Comparison of ENCODE assay signal across 19 mouse cellular contexts in the genomic region with DNA sequence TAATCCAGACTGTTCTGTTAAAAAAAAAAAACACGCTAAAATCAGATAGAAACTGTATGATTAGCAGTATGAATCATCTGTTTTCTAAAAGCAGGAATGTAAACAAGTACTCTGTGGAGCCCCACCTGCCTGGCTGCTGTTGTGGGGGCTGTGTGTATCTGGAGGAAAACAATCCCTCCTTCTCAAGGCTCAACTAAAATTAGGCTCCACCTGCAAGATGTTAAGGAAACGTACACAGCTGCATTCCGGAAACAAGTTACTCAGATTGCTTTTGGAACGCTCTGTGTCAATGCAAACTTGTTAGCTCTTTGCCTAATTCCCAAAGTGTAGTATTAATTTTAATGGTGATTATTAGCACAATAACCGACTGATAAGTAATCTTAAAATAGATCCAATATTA.
DNase-seq lines count a peak whose midpoint lies in the region; ATAC-seq and TF ChIP-seq lines count a peak whose summit lies in the region.
"Had no signal": no experiment of that assay in that cellular context is flagged by ENCODE, and none has a peak within 500 bp of the region (broad histone marks: within the 10 kb centered on the region; RNA-seq: fewer than 3 reads in every experiment).

No protein-coding gene starts in this region.

- H3K27me3 ChIP-seq in kidney, adult 2 months (replicated peaks; ENCODE audit: control insufficient read depth, insufficient read depth, low read length): no peaks in the 10 kb centered on the region
- H3K27me3 ChIP-seq in embryonic facial prominence, embryonic 14.5 days (replicated peaks; ENCODE audit: control insufficient read depth, insufficient read depth, low read length): no peaks in the 10 kb centered on the region; the same call in 1 of the 2 replicates
- H3K27me3 ChIP-seq: liver, embryonic 13.5 days; megakaryocyte, embryonic 14.5 days; midbrain, embryonic 13.5 days had no signal

- H3K36me3 ChIP-seq in kidney, adult 2 months (ENCODE audit: control insufficient read depth, insufficient read depth, low read length): no peaks in the 10 kb centered on the region
- no peaks in the 10 kb centered on the region for H3K36me3 ChIP-seq in embryonic facial prominence, embryonic 14.5 days (ENCODE audit: control insufficient read depth, insufficient read depth, low read length)
- H3K36me3 ChIP-seq: heart, embryonic 10.5 days; liver, embryonic 13.5 days; midbrain, embryonic 13.5 days had no signal

- TF ChIP-seq POLR2A in kidney, adult 2 months (IDR thresholded peaks at IDR 0.05; ENCODE audit: low read depth, low read length): no peak

- peaks cover 22% of the 10 kb centered on the region for H3K4me1 ChIP-seq in kidney, adult 2 months (ENCODE audit: control insufficient read depth, insufficient read depth, low read length)
- H3K4me1 ChIP-seq in embryonic facial prominence, embryonic 14.5 days (ENCODE audit: control insufficient read depth, insufficient read depth, low read length): peaks cover 44% of the 10 kb centered on the region
- H3K4me1 ChIP-seq: megakaryocyte, embryonic 14.5 days had no signal

- no peak for TF ChIP-seq CTCF in kidney, adult 2 months (conservative IDR thresholded peaks at IDR 0.05; ENCODE audit: insufficient read depth, insufficient read length, low read depth, low read length)

- no peak overlapping the region; the same call in 1 of the 2 replicates for H3K4me2 ChIP-seq in embryonic facial prominence, embryonic 14.5 days (ENCODE audit: low read depth, low read length)
- H3K4me2 ChIP-seq: liver, embryonic 13.5 days; midbrain, embryonic 13.5 days had no signal

- DNase-seq in kidney, adult 2 months: no peak
- DNase-seq in kidney, postnatal 36 days: no peak
- peak; percentile 31 for DNase-seq in A20 (ENCODE audit: low read depth, low spot score)
- peak; percentile 55 for DNase-seq in R1 (ENCODE audit: low read depth, low spot score)
- peak; percentile 74 for DNase-seq in embryonic facial prominence, embryonic 14.5 days (ENCODE audit: low spot score)
- no peak for DNase-seq in cerebellum, adult 18-20 months
- no peak for DNase-seq in gastrocnemius, postnatal 4 days (ENCODE audit: low spot score in 2 of 2)
- DNase-seq: adrenal gland, postnatal 14 days; cerebellum, postnatal 14 days; forebrain, postnatal 0 days; heart, postnatal 14 days; layer of hippocampus, adult 9-11 months; liver, embryonic 13.5 days; lung, adult 2 months; right cerebral cortex, postnatal 14 days; thymus, postnatal 14 days had no signal

- 32% methylated on average over 5 of the region's 5 CpGs for WGBS in kidney, adult 2 months
- 22% methylated on average over 5 of the region's 5 CpGs for WGBS in embryonic facial prominence, embryonic 14.5 days

- H3K9ac ChIP-seq in embryonic facial prominence, embryonic 14.5 days (ENCODE audit: low read depth, low read length): no peak overlapping the region
- H3K9ac ChIP-seq: forebrain, postnatal 0 days; liver, embryonic 13.5 days; midbrain, embryonic 13.5 days had no signal

- H3K9me3 ChIP-seq in embryonic facial prominence, embryonic 14.5 days (ENCODE audit: control insufficient read depth, low read length): no peaks in the 10 kb centered on the region
- H3K9me3 ChIP-seq: heart, embryonic 10.5 days; liver, embryonic 13.5 days; megakaryocyte, embryonic 14.5 days; midbrain, embryonic 13.5 days had no signal

- 0 out of 2 replicates have a peak overlapping the region, but pooled peaks have one; percentile 33 for H3K27ac ChIP-seq in kidney, adult 2 months (ENCODE audit: insufficient read depth, low read depth, low read length)
- H3K27ac ChIP-seq in embryonic facial prominence, embryonic 14.5 days (replicated peaks; ENCODE audit: low read depth, low read length): no peak overlapping the region
- H3K27ac ChIP-seq: liver, embryonic 13.5 days; midbrain, embryonic 13.5 days had no signal

- ATAC-seq in embryonic facial prominence, embryonic 14.5 days (ENCODE audit: low read depth): peak; percentile 56; the same call in 1 of the 2 replicates
- ATAC-seq: forebrain, postnatal 0 days; midbrain, embryonic 13.5 days had no signal

- H3K4me3 ChIP-seq in kidney, adult 2 months (ENCODE audit: insufficient read depth, low read depth, low read length): no peak overlapping the region
- no peak overlapping the region for H3K4me3 ChIP-seq in embryonic facial prominence, embryonic 14.5 days (ENCODE audit: low read depth, low read length)
- H3K4me3 ChIP-seq: heart, embryonic 10.5 days; liver, embryonic 13.5 days; megakaryocyte, embryonic 14.5 days; midbrain, embryonic 13.5 days had no signal

Comparison
In these comparisons a context has a peak if more than half of its experiments do, and no peak if none do; other contexts are left out.
1. DNase-seq: peak in A20 (single experiment), R1 (single experiment) and embryonic facial prominence, embryonic 14.5 days (single experiment); none in kidney, adult 2 months (single experiment), kidney, postnatal 36 days (0 of 2), cerebellum, adult 18-20 months (0 of 2) and gastrocnemius, postnatal 4 days (0 of 2).